Mouse (Mus musculus): ENCODE measurements around the gene Bloc1s4.

- TF ChIP-seq CTCF (IDR thresholded peaks at IDR 0.05; ENCODE audit: control insufficient read depth, insufficient read depth, insufficient read length) (no peak), MYOG (IDR thresholded peaks at IDR 0.05; ENCODE audit: control insufficient read depth, extremely low read depth, insufficient read length) (no peak), MYOD1 (IDR thresholded peaks at IDR 0.05; ENCODE audit: control insufficient read depth, insufficient read length, low read depth) (peak; percentile 57), MAX (IDR thresholded peaks at IDR 0.05) (peak; percentile 57), USF1 (IDR thresholded peaks at IDR 0.05; ENCODE audit: low read depth) (no peak), CEBPB (IDR thresholded peaks at IDR 0.05; ENCODE audit: low read depth) (no peak)
Observed at GRCm38 (mm10) chr5:36724274-36724673, 24.2 kb downstream of the Bloc1s4 start.
